Mouse (Mus musculus): Measurements from ENCODE around the gene Polr2m. TPM values are rescaled to one million over a fixed set of nuclear protein-coding genes. Genes with fewer than 3 reads are reported as not detected.

The Polr2m gene
- polyA plus RNA-seq, 1 experiment from 2014 or later: 570 TPM

DNA sequence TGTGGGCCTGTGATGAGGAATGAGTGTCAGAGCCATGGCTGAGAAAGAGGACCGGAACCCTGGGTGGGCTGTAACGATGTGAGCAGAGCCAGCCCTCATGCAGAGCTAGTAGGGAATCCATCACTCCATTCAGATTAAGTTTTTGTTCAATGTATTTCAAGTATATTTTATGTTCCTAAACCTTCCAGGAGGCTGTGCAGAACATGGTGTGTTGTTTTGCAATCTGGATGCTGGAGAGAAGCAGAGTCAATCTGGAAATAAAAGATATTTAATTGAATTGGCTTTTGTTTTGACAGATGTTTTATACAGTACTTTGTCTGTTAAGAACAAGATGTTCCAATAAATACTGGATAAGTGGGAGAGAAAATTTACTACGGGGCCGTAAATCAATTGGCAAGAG lies 29.0 kb downstream of the Polr2m start:
- H3K4me3 ChIP-seq: no peak overlapping the region
- H3K4me1 ChIP-seq: peaks cover 12% of the 10 kb centered on the region
- no peak for DNase-seq (ENCODE audit: extremely low spot score, low spot score)
- H3K36me3 ChIP-seq (replicated peaks): no peaks in the 10 kb centered on the region
- no peaks in the 10 kb centered on the region for H3K27me3 ChIP-seq (ENCODE audit: poor library complexity, severe bottlenecking)
- no peak overlapping the region for H3K27ac ChIP-seq
- WGBS: 94% methylated on average over 4 of the region's 4 CpGs
- no peaks in the 10 kb centered on the region for H3K9me3 ChIP-seq

DNA sequence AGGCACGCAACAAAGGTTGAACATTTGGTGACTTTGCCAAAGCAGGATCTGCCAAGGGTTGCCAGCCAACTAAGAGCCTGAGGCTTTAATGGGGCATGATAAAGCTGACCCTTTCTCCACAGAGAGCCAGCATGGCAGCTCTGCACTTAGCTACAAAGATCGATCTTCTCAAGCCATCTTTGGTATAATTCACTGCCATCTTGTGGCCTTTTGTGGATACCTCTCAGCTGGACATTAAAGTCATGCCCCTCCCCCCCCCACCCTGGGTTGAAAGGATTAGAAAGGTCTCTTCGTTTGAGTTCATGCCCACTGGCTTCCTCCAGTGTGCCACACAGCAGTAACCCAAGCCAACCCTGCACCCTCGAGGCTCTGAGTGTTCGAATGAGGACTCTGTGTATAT lies 31.8 kb downstream of the Polr2m start:
- 79% methylated on average over 5 of the region's 5 CpGs for WGBS
- H3K36me3 ChIP-seq (replicated peaks): no peaks in the 10 kb centered on the region
- no peak for DNase-seq (ENCODE audit: extremely low spot score, low spot score)

DNA sequence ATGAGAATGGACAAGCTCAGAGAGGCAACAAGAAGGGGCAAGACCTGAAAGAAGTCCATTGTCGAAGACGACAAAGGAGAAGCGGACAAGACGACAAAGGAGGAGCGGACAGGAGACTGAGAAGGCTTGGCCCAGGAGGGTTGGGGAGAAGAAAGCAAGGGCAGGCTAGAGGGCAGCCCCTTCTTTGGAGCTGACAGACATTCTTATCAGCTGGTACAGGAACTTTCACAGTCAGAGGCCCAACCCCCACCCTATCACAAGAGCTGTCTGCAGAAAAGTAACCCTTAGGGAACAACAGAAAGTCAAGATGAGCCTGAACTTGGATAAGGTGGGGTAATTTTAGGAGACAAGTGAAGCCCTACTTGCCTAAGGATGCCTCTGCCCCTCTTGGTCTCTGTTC lies 32.4 kb downstream of the Polr2m start:
- WGBS: 80% methylated on average over 5 of the region's 5 CpGs
- Histone ChIP-seq H3K9me3 (no peaks in the 10 kb centered on the region), H3K36me3 (replicated peaks) (no peaks in the 10 kb centered on the region), H3K4me1 (peaks cover 18% of the 10 kb centered on the region), H3K4me3 (no peak overlapping the region), H3K27ac (no peak overlapping the region), H3K27me3 (ENCODE audit: poor library complexity, severe bottlenecking) (no peaks in the 10 kb centered on the region)
- DNase-seq (ENCODE audit: extremely low spot score, low spot score): no peak

More for the DNA sequence above, 31.8 kb downstream of the Polr2m start:
- no peak overlapping the region for H3K4me3 ChIP-seq
- no peaks in the 10 kb centered on the region for H3K9me3 ChIP-seq
- no peak overlapping the region for H3K27ac ChIP-seq
- H3K4me1 ChIP-seq: peaks cover 18% of the 10 kb centered on the region
- no peaks in the 10 kb centered on the region for H3K27me3 ChIP-seq (ENCODE audit: poor library complexity, severe bottlenecking)

DNA sequence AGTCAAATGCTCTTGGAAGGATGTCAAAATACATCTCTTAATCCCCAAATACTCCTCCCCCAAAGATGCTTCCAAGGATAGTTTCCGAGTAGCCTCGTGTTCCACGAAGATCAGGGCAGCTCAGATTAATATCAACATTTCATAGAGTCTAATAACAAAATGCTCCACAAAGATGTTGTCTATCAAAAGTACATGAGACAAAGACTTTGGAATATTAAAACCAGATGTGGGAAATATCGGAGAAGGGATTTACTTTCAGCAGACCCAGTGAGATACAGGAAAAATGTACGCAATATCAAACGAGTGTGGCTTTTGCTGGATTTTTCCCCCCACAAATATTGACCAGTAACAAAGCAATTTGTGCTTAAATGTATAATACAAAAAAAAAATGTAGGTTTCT lies 35.1 kb downstream of the Polr2m start:
- Histone ChIP-seq H3K27me3 (ENCODE audit: poor library complexity, severe bottlenecking) (no peaks in the 10 kb centered on the region), H3K27ac (no peak overlapping the region), H3K36me3 (replicated peaks) (no peaks in the 10 kb centered on the region), H3K4me1 (peaks cover 18% of the 10 kb centered on the region), H3K9me3 (no peaks in the 10 kb centered on the region), H3K4me3 (no peak overlapping the region)
- no peak for DNase-seq (ENCODE audit: extremely low spot score, low spot score)
- WGBS: 88% methylated on average over 6 of the region's 6 CpGs

DNA sequence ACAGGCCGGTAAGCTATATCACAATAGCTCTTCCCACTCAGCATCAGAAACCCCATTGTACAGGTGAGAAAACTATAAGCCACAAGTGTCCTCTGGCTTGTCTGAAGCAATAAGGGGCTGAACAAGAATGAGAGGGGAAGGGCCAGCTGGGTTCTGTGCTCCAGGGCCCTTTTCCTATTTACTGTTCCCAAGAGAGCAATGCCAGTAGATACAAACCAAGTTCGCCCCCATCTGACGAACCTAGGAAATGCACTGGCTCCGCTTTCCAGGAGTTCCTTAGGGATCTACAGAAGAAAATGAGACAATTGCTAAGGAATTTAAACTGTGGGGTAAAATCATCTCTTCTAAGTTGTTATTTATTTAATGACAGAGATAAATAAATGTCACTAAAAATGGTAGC lies 38.2 kb downstream of the Polr2m start:
- H3K4me1 ChIP-seq: peaks cover 9% of the 10 kb centered on the region
- no peaks in the 10 kb centered on the region for H3K36me3 ChIP-seq (replicated peaks)
- H3K4me3 ChIP-seq: no peak overlapping the region
- DNase-seq (ENCODE audit: extremely low spot score, low spot score): peak; percentile 40
- no peak overlapping the region for H3K27ac ChIP-seq
- no peaks in the 10 kb centered on the region for H3K27me3 ChIP-seq (ENCODE audit: poor library complexity, severe bottlenecking)
- WGBS: 35% methylated on average over 4 of the region's 4 CpGs
- H3K9me3 ChIP-seq: no peaks in the 10 kb centered on the region

DNA sequence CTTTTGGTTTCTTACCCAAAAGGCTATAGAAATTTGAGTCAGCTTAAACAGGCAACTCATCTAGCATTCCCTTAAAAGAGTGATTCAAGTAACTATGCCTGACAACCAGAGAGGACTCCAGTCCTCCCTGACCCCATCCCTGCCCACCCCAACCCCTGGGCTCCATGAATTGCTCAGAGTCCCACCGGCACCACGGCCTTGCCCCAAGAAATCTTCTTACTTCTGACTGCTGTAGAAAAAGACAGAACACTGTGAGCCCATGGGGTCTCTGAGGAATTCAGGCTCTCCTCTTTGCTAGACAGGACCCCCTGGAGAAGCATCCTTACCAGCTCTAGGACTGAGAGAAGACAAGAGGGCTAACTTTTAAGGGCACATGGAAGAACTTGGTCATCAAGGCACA lies 40.4 kb downstream of the Polr2m start:
- 85% methylated on average over 2 of the region's 2 CpGs for WGBS
- no peak for DNase-seq (ENCODE audit: extremely low spot score, low spot score)
- no peaks in the 10 kb centered on the region for H3K36me3 ChIP-seq (replicated peaks)
- H3K27ac ChIP-seq: no peak overlapping the region
- no peak overlapping the region for H3K4me3 ChIP-seq
- H3K4me1 ChIP-seq: no peaks in the 10 kb centered on the region
- no peaks in the 10 kb centered on the region for H3K9me3 ChIP-seq
- H3K27me3 ChIP-seq (ENCODE audit: poor library complexity, severe bottlenecking): no peaks in the 10 kb centered on the region

DNA sequence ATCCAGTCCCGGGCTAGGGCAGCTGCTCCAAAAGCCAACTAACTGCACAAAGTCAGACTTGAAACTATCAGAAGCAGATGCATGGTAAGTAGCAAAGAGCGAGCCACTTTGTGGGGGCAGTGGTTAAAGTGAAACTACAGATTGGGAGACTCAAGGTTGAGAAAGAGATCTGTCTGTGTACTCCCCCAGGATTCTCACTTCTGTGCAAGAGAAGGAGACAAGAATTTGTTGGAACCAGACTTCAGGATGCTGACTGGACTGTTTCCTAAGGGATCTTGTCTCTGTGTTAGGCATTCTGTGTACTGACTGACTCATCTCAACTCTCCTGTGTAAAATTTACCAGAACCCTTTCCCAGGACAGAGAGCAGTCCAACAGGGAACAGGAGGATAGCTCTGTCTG lies 47.6 kb downstream of the Polr2m start:
- Histone ChIP-seq H3K27me3 (ENCODE audit: poor library complexity, severe bottlenecking) (no peaks in the 10 kb centered on the region), H3K4me1 (no peaks in the 10 kb centered on the region), H3K4me3 (no peak overlapping the region), H3K27ac (no peak overlapping the region), H3K36me3 (replicated peaks) (no peaks in the 10 kb centered on the region), H3K9me3 (no peaks in the 10 kb centered on the region)
- WGBS: 82% methylated on average over 2 of the region's 2 CpGs
- DNase-seq (ENCODE audit: extremely low spot score, low spot score): no peak

Other genes starting within 250 kb of the Polr2m start
- gene Myzap, start 106.4 kb upstream of the Polr2m start, polyA plus RNA-seq (2016; fragmentation: Nextera tagmentation; extraction: Ambion mirVana): 3.5 and 4.0 TPM in 2 replicates